Mouse (Mus musculus): ENCODE results near the gene Diaph3. TPM values are rescaled to one million over a fixed set of nuclear protein-coding genes. Genes with fewer than 3 reads are reported as not detected.

The Diaph3 gene
- polyA plus RNA-seq, 1 experiment from 2014 or later, result 16.5 TPM

GRCm38 (mm10) chr14:86764286-86764685, 376.7 kb downstream of the Diaph3 start:
- Histone ChIP-seq H3K27me3 (replicated peaks) (no peaks in the 10 kb centered on the region), H3K4me2 (no peak overlapping the region), H3K36me3 (no peaks in the 10 kb centered on the region), H3K27ac (ENCODE audit: poor library complexity, severe bottlenecking) (no peak overlapping the region), H3K9me3 (replicated peaks) (no peaks in the 10 kb centered on the region), H3K9ac (no peak overlapping the region), H3K4me3 (no peak overlapping the region), H3K4me1 (replicated peaks) (peaks cover 7% of the 10 kb centered on the region)
- 96% methylated on average over 2 of the region's 2 CpGs for WGBS
- ATAC-seq (ENCODE audit: insufficient number of reproducible peaks, low FRiP score), result no peak

GRCm38 (mm10) chr14:86757604-86758520, 383.2 kb downstream of the Diaph3 start:
- Histone ChIP-seq H3K36me3 (no peaks in the 10 kb centered on the region), H3K9ac (no peak overlapping the region), H3K4me2 (peak overlapping the region; percentile 4; the same call in 1 of the 2 replicates), H3K27me3 (replicated peaks) (no peaks in the 10 kb centered on the region), H3K4me3 (no peak overlapping the region), H3K9me3 (replicated peaks) (no peaks in the 10 kb centered on the region), H3K27ac (ENCODE audit: poor library complexity, severe bottlenecking) (peak overlapping the region; percentile 94), H3K4me1 (replicated peaks) (peaks cover 26% of the 10 kb centered on the region)
- peak; percentile 68 for ATAC-seq (ENCODE audit: insufficient number of reproducible peaks, low FRiP score)
- 29% methylated on average over 9 of the region's 9 CpGs for WGBS

GRCm38 (mm10) chr14:86757132-86757531, 383.9 kb downstream of the Diaph3 start:
- WGBS, result 39% methylated on average over 4 of the region's 4 CpGs
- Histone ChIP-seq H3K27ac (ENCODE audit: poor library complexity, severe bottlenecking) (peak overlapping the region; percentile 94), H3K4me1 (replicated peaks) (peaks cover 26% of the 10 kb centered on the region), H3K9me3 (replicated peaks) (no peaks in the 10 kb centered on the region), H3K9ac (no peak overlapping the region), H3K36me3 (no peaks in the 10 kb centered on the region), H3K27me3 (replicated peaks) (no peaks in the 10 kb centered on the region), H3K4me3 (no peak overlapping the region), H3K4me2 (0 out of 2 replicates have a peak overlapping the region, but pooled peaks have one; percentile 4)
- peak; percentile 64; the same call in 1 of the 2 replicates for ATAC-seq (ENCODE audit: insufficient number of reproducible peaks, low FRiP score)

- ATAC-seq (ENCODE audit: insufficient number of reproducible peaks, low FRiP score), result no peak
- Histone ChIP-seq H3K9ac (no peak overlapping the region), H3K4me2 (no peak overlapping the region), H3K27ac (ENCODE audit: poor library complexity, severe bottlenecking) (no peak overlapping the region), H3K4me1 (replicated peaks) (peaks cover 12% of the 10 kb centered on the region), H3K9me3 (replicated peaks) (no peaks in the 10 kb centered on the region), H3K27me3 (replicated peaks) (no peaks in the 10 kb centered on the region), H3K4me3 (no peak overlapping the region), H3K36me3 (no peaks in the 10 kb centered on the region)
- whole genome bisulfite sequencing, result 77% methylated on average over 7 of the region's 7 CpGs
Measured at GRCm38 (mm10) chr14:86750351-86750750, 390.7 kb downstream of the Diaph3 start.

- no peaks in the 10 kb centered on the region for H3K27me3 ChIP-seq (replicated peaks)
- no peaks in the 10 kb centered on the region for H3K9me3 ChIP-seq (replicated peaks)
- H3K4me3 ChIP-seq, result no peak overlapping the region
- no peak overlapping the region for H3K27ac ChIP-seq (ENCODE audit: poor library complexity, severe bottlenecking)
- 76% methylated on average over 4 of the region's 4 CpGs for WGBS
- H3K9ac ChIP-seq, result no peak overlapping the region
- H3K4me2 ChIP-seq, result no peak overlapping the region
- peaks cover 12% of the 10 kb centered on the region for H3K4me1 ChIP-seq (replicated peaks)
- H3K36me3 ChIP-seq, result no peaks in the 10 kb centered on the region
- ATAC-seq (ENCODE audit: insufficient number of reproducible peaks, low FRiP score), result no peak
Measured at GRCm38 (mm10) chr14:86749425-86749824, 391.6 kb downstream of the Diaph3 start.

- WGBS, result 31% methylated on average over 7 of the region's 7 CpGs
- Histone ChIP-seq H3K4me3 (peak overlapping the region; percentile 18), H3K9ac (no peak overlapping the region)
Measured at GRCm38 (mm10) chr14:86748876-86749275, 392.2 kb downstream of the Diaph3 start.

GRCm38 (mm10) chr14:86744523-86744922, 396.5 kb downstream of the Diaph3 start:
- Histone ChIP-seq H3K4me3 (no peak overlapping the region), H3K27ac (ENCODE audit: poor library complexity, severe bottlenecking) (no peak overlapping the region), H3K9me3 (replicated peaks) (no peaks in the 10 kb centered on the region), H3K4me1 (replicated peaks) (peaks cover 14% of the 10 kb centered on the region), H3K9ac (no peak overlapping the region), H3K36me3 (no peaks in the 10 kb centered on the region), H3K27me3 (replicated peaks) (no peaks in the 10 kb centered on the region), H3K4me2 (no peak overlapping the region)
- 91% methylated on average over 6 of the region's 6 CpGs for WGBS
- ATAC-seq (ENCODE audit: insufficient number of reproducible peaks, low FRiP score), result no peak

More at GRCm38 (mm10) chr14:86748876-86749275, 392.2 kb downstream of the Diaph3 start:
- Histone ChIP-seq H3K27me3 (replicated peaks) (no peaks in the 10 kb centered on the region), H3K4me2 (peak overlapping the region; percentile 59), H3K9me3 (replicated peaks) (no peaks in the 10 kb centered on the region), H3K36me3 (no peaks in the 10 kb centered on the region), H3K4me1 (replicated peaks) (peaks cover 12% of the 10 kb centered on the region), H3K27ac (ENCODE audit: poor library complexity, severe bottlenecking) (no peak overlapping the region)
- ATAC-seq (ENCODE audit: insufficient number of reproducible peaks, low FRiP score), result no peak; the same call in 1 of the 2 replicates

- 58% methylated on average over 7 of the region's 7 CpGs for WGBS
Measured at GRCm38 (mm10) chr14:86741855-86742531, 399.0 kb downstream of the Diaph3 start.

GRCm38 (mm10) chr14:86738916-86739315, 402.1 kb downstream of the Diaph3 start:
- no peak overlapping the region for H3K4me3 ChIP-seq
- H3K36me3 ChIP-seq, result no peaks in the 10 kb centered on the region
- no peak overlapping the region for H3K9ac ChIP-seq
- ATAC-seq (ENCODE audit: insufficient number of reproducible peaks, low FRiP score), result no peak
- peaks cover 7% of the 10 kb centered on the region for H3K4me1 ChIP-seq (replicated peaks)
- H3K27ac ChIP-seq (ENCODE audit: poor library complexity, severe bottlenecking), result no peak overlapping the region
- H3K4me2 ChIP-seq, result no peak overlapping the region
- H3K9me3 ChIP-seq (replicated peaks), result no peaks in the 10 kb centered on the region
- WGBS, result 63% methylated on average over 5 of the region's 5 CpGs
- H3K27me3 ChIP-seq (replicated peaks), result no peaks in the 10 kb centered on the region

More at GRCm38 (mm10) chr14:86741855-86742531, 399.0 kb downstream of the Diaph3 start:
- Histone ChIP-seq H3K27ac (ENCODE audit: poor library complexity, severe bottlenecking) (no peak overlapping the region), H3K4me3 (no peak overlapping the region), H3K9ac (no peak overlapping the region), H3K27me3 (replicated peaks) (no peaks in the 10 kb centered on the region), H3K4me1 (replicated peaks) (peaks cover 7% of the 10 kb centered on the region), H3K36me3 (no peaks in the 10 kb centered on the region), H3K9me3 (replicated peaks) (no peaks in the 10 kb centered on the region), H3K4me2 (no peak overlapping the region)
- ATAC-seq (ENCODE audit: insufficient number of reproducible peaks, low FRiP score), result no peak

GRCm38 (mm10) chr14:86736646-86737045, 404.4 kb downstream of the Diaph3 start:
- no peak overlapping the region for H3K4me3 ChIP-seq
- no peaks in the 10 kb centered on the region for H3K9me3 ChIP-seq (replicated peaks)
- no peaks in the 10 kb centered on the region for H3K36me3 ChIP-seq
- no peak overlapping the region for H3K9ac ChIP-seq
- no peak for ATAC-seq (ENCODE audit: insufficient number of reproducible peaks, low FRiP score)
- 65% methylated on average over 1 of the region's 1 CpGs for WGBS
- H3K27me3 ChIP-seq (replicated peaks), result no peaks in the 10 kb centered on the region
- no peak overlapping the region for H3K4me2 ChIP-seq
- no peaks in the 10 kb centered on the region; the same call in 1 of the 2 replicates for H3K4me1 ChIP-seq (replicated peaks)
- H3K27ac ChIP-seq (ENCODE audit: poor library complexity, severe bottlenecking), result no peak overlapping the region

GRCm38 (mm10) chr14:86731300-86731699, 409.7 kb downstream of the Diaph3 start:
- H3K27ac ChIP-seq (ENCODE audit: poor library complexity, severe bottlenecking), result no peak overlapping the region
- 27% methylated on average over 1 of the region's 1 CpGs for WGBS
- ATAC-seq (ENCODE audit: insufficient number of reproducible peaks, low FRiP score), result no peak

More at GRCm38 (mm10) chr14:86731300-86731699, 409.7 kb downstream of the Diaph3 start:
- H3K9ac ChIP-seq, result no peak overlapping the region
- no peak overlapping the region for H3K4me2 ChIP-seq
- H3K36me3 ChIP-seq, result no peaks in the 10 kb centered on the region
- no peak overlapping the region for H3K4me3 ChIP-seq
- H3K9me3 ChIP-seq (replicated peaks), result no peaks in the 10 kb centered on the region
- no peaks in the 10 kb centered on the region for H3K27me3 ChIP-seq (replicated peaks)
- no peaks in the 10 kb centered on the region for H3K4me1 ChIP-seq (replicated peaks)

All from heart, embryonic 12.5 days (tissue).